In genomic region chr5:135330201-135330600, GRCm38 (mm10) we compare ENCODE assay signal across 30 mouse cellular contexts. TPM values are rescaled to one million over a fixed set of nuclear protein-coding genes. Genes with fewer than 3 reads are reported as not detected.
DNase-seq lines count a peak whose midpoint lies in the region; ATAC-seq and TF ChIP-seq lines count a peak whose summit lies in the region.
"Had no signal": no experiment of that assay in that cellular context is flagged by ENCODE, and none has a peak within 500 bp of the region (broad histone marks: within the 10 kb centered on the region; RNA-seq: fewer than 3 reads in every experiment).

No protein-coding gene starts in this region.

- 86% methylated on average over 5 of the region's 5 CpGs for WGBS in heart, embryonic 10.5 days
- 92% methylated on average over 5 of the region's 5 CpGs for WGBS in intestine, embryonic 14.5 days
- WGBS in intestine, postnatal 0 days = 84% methylated on average over 5 of the region's 5 CpGs
- 86% methylated on average over 5 of the region's 5 CpGs for WGBS in midbrain, embryonic 10.5 days
- WGBS in midbrain, embryonic 13.5 days = 85% methylated on average over 5 of the region's 5 CpGs

- no peak for TF ChIP-seq CTCF in intestine, postnatal 0 days (IDR thresholded peaks at IDR 0.05; ENCODE audit: low read depth)

- no peaks in the 10 kb centered on the region for H3K27me3 ChIP-seq in heart, embryonic 10.5 days (ENCODE audit: insufficient read depth, poor library complexity, severe bottlenecking)
- H3K27me3 ChIP-seq in intestine, embryonic 14.5 days (replicated peaks; ENCODE audit: control insufficient read depth, insufficient read depth, low read length) = no peaks in the 10 kb centered on the region
- H3K27me3 ChIP-seq in intestine, postnatal 0 days (replicated peaks; ENCODE audit: control insufficient read depth, insufficient read depth, low read length) = no peaks in the 10 kb centered on the region
- H3K27me3 ChIP-seq in midbrain, embryonic 10.5 days (ENCODE audit: low read depth, poor library complexity, severe bottlenecking) = no peaks in the 10 kb centered on the region
- no peaks in the 10 kb centered on the region for H3K27me3 ChIP-seq in midbrain, embryonic 13.5 days
- H3K27me3 ChIP-seq: embryonic facial prominence, embryonic 13.5 days; embryonic facial prominence, embryonic 15.5 days; forebrain, embryonic 12.5 days had no signal

- H3K4me1 ChIP-seq in heart, embryonic 10.5 days = peaks cover 9% of the 10 kb centered on the region
- no peaks in the 10 kb centered on the region for H3K4me1 ChIP-seq in intestine, embryonic 14.5 days (replicated peaks; ENCODE audit: control insufficient read depth, insufficient read depth, low read length)
- no peaks in the 10 kb centered on the region for H3K4me1 ChIP-seq in intestine, postnatal 0 days (replicated peaks; ENCODE audit: control insufficient read depth, insufficient read depth, low read length)
- H3K4me1 ChIP-seq in midbrain, embryonic 10.5 days = peaks cover 10% of the 10 kb centered on the region
- no peaks in the 10 kb centered on the region for H3K4me1 ChIP-seq in midbrain, embryonic 13.5 days (replicated peaks)
- H3K4me1 ChIP-seq: embryonic facial prominence, embryonic 13.5 days; embryonic facial prominence, embryonic 15.5 days; forebrain, embryonic 12.5 days had no signal

- no peak overlapping the region for H3K4me2 ChIP-seq in intestine, embryonic 14.5 days (ENCODE audit: low read length)
- no peak overlapping the region for H3K4me2 ChIP-seq in intestine, postnatal 0 days (replicated peaks; ENCODE audit: low read depth)
- no peak overlapping the region for H3K4me2 ChIP-seq in midbrain, embryonic 13.5 days (replicated peaks)
- H3K4me2 ChIP-seq: embryonic facial prominence, embryonic 13.5 days; embryonic facial prominence, embryonic 15.5 days; forebrain, embryonic 12.5 days had no signal

- no peak overlapping the region for H3K9ac ChIP-seq in intestine, embryonic 14.5 days (ENCODE audit: low read length)
- H3K9ac ChIP-seq in intestine, postnatal 0 days (ENCODE audit: low read depth, low read length) = no peak overlapping the region
- H3K9ac ChIP-seq in midbrain, embryonic 13.5 days (replicated peaks) = no peak overlapping the region
- H3K9ac ChIP-seq: embryonic facial prominence, embryonic 13.5 days; embryonic facial prominence, embryonic 15.5 days; forebrain, embryonic 12.5 days had no signal

- H3K9me3 ChIP-seq in heart, embryonic 10.5 days = no peaks in the 10 kb centered on the region
- H3K9me3 ChIP-seq in intestine, embryonic 14.5 days (ENCODE audit: control insufficient read depth, low read length) = no peaks in the 10 kb centered on the region
- H3K9me3 ChIP-seq in intestine, postnatal 0 days (ENCODE audit: control insufficient read depth) = no peaks in the 10 kb centered on the region
- H3K9me3 ChIP-seq in midbrain, embryonic 10.5 days (replicated peaks) = no peaks in the 10 kb centered on the region
- no peaks in the 10 kb centered on the region for H3K9me3 ChIP-seq in midbrain, embryonic 13.5 days
- H3K9me3 ChIP-seq: embryonic facial prominence, embryonic 13.5 days; embryonic facial prominence, embryonic 15.5 days; forebrain, embryonic 10.5 days; forebrain, embryonic 12.5 days had no signal

- H3K27ac ChIP-seq in heart, embryonic 10.5 days = no peak overlapping the region
- no peak overlapping the region for H3K27ac ChIP-seq in intestine, embryonic 14.5 days (ENCODE audit: low read depth)
- no peak overlapping the region for H3K27ac ChIP-seq in intestine, postnatal 0 days (ENCODE audit: low read depth, low read length)
- no peak overlapping the region for H3K27ac ChIP-seq in midbrain, embryonic 10.5 days (replicated peaks)
- no peak overlapping the region for H3K27ac ChIP-seq in midbrain, embryonic 13.5 days
- H3K27ac ChIP-seq: embryonic facial prominence, embryonic 13.5 days; embryonic facial prominence, embryonic 15.5 days; forebrain, embryonic 10.5 days; forebrain, embryonic 12.5 days had no signal

- peak; percentile 30 for DNase-seq in heart, embryonic 10.5 days (ENCODE audit: low spot score)
- DNase-seq in heart, adult 18-20 months = no peak
- peak; percentile 10 for DNase-seq in intestine, embryonic 14.5 days (ENCODE audit: low spot score)
- peak; percentile 7 for DNase-seq in midbrain, embryonic 10.5 days (ENCODE audit: low spot score)
- DNase-seq in urinary bladder, postnatal 4 days (ENCODE audit: low spot score in 2 of 2) = peak; percentile 13 to 50
- DNase-seq in urinary bladder, adult 2 months (ENCODE audit: low spot score) = no peak
- DNase-seq: adrenal gland, adult 2 months; adrenal gland, postnatal 10 days; adrenal gland, postnatal 25 days; cerebellum, adult 11 months; cerebellum, adult 18-20 months; cerebellum, adult 8-10 months; cerebellum, adult 9-11 months; cerebellum, postnatal 14 days; cerebellum, postnatal 36 days; embryo, embryonic 11 days had no signal

- ATAC-seq in intestine, embryonic 14.5 days (replicated peaks; ENCODE audit: low FRiP score, low TSS enrichment, low read depth) = no peak
- no peak for ATAC-seq in intestine, postnatal 0 days
- ATAC-seq in midbrain, embryonic 13.5 days = no peak
- ATAC-seq: forebrain, embryonic 14.5 days had no signal

- H3K36me3 ChIP-seq in heart, embryonic 10.5 days = no peaks in the 10 kb centered on the region
- no peaks in the 10 kb centered on the region for H3K36me3 ChIP-seq in intestine, embryonic 14.5 days (ENCODE audit: control insufficient read depth, insufficient read depth, low read length)
- no peaks in the 10 kb centered on the region for H3K36me3 ChIP-seq in intestine, postnatal 0 days (ENCODE audit: control insufficient read depth, insufficient read depth)
- no peaks in the 10 kb centered on the region for H3K36me3 ChIP-seq in midbrain, embryonic 10.5 days
- no peaks in the 10 kb centered on the region for H3K36me3 ChIP-seq in midbrain, embryonic 13.5 days
- H3K36me3 ChIP-seq: embryonic facial prominence, embryonic 13.5 days; embryonic facial prominence, embryonic 15.5 days; forebrain, embryonic 10.5 days; forebrain, embryonic 12.5 days had no signal

- H3K4me3 ChIP-seq in heart, embryonic 10.5 days = no peak overlapping the region
- no peak overlapping the region for H3K4me3 ChIP-seq in intestine, embryonic 14.5 days (ENCODE audit: low read depth, low read length)
- no peak overlapping the region for H3K4me3 ChIP-seq in intestine, postnatal 0 days (ENCODE audit: low read depth, low read length)
- H3K4me3 ChIP-seq in midbrain, embryonic 10.5 days = no peak overlapping the region
- no peak overlapping the region for H3K4me3 ChIP-seq in midbrain, embryonic 13.5 days (replicated peaks)
- H3K4me3 ChIP-seq: embryonic facial prominence, embryonic 13.5 days; embryonic facial prominence, embryonic 15.5 days; erythroblast, embryonic 14.5 days; forebrain, embryonic 10.5 days; forebrain, embryonic 12.5 days had no signal

RNA-seq across cellular contexts. Expression of gene Fkbp6, which starts 19.6 kb away (rescaled TPM):
- 0.15 and 0.21 TPM in 2 replicates for polyA plus RNA-seq in heart, embryonic 10.5 days (2016; fragmentation: Nextera tagmentation; extraction: Ambion mirVana)
- total RNA-seq in heart, adult 18-20 months (2021) = under 1 TPM; 0.36 to 0.57 TPM
- 0.19 TPM in 2 replicates for polyA plus RNA-seq in intestine, embryonic 14.5 days (2014; fragmentation: Nextera tagmentation; extraction: Ambion mirVana)
- 0.12 and 0.34 TPM in 2 replicates for polyA plus RNA-seq in intestine, postnatal 0 days (2015; fragmentation: Nextera tagmentation; extraction: Ambion mirVana)
- 0.11 TPM in 1 of 2 replicates, not detected in the other for polyA plus RNA-seq in midbrain, embryonic 10.5 days (2016; fragmentation: Nextera tagmentation; extraction: Ambion mirVana)
- 0.28 TPM in 1 of 2 replicates, not detected in the other for polyA plus RNA-seq in midbrain, embryonic 13.5 days (2015; fragmentation: Nextera tagmentation; extraction: Ambion mirVana)
- polyA plus RNA-seq in urinary bladder, adult 2 months (2012; rRNA removed) = not detected in 2 replicates
- total RNA-seq: adrenal gland, adult 2 months; common myeloid progenitor, adult 5-6 weeks had no signal
- polyA plus RNA-seq: adrenal gland, adult 2 months; C2C12; embryonic facial prominence, embryonic 11.5 days; embryonic facial prominence, embryonic 13.5 days; embryonic facial prominence, embryonic 15.5 days; erythroblast, embryonic 14.5 days; forebrain, embryonic 14.5 days had no signal

RNA-seq across cellular contexts. Expression of gene Trim50, which starts 22.9 kb away (rescaled TPM):
- not detected in 2 replicates for polyA plus RNA-seq in heart, embryonic 10.5 days (2016; fragmentation: Nextera tagmentation; extraction: Ambion mirVana)
- total RNA-seq in heart, adult 18-20 months (2021) = under 1 TPM in 1 of 2 experiments, not detected in 1; 0.40 TPM
- not detected in 2 replicates for polyA plus RNA-seq in intestine, embryonic 14.5 days (2014; fragmentation: Nextera tagmentation; extraction: Ambion mirVana)
- polyA plus RNA-seq in intestine, postnatal 0 days (2015; fragmentation: Nextera tagmentation; extraction: Ambion mirVana) = 0.24 and 0.30 TPM in 2 replicates
- polyA plus RNA-seq in midbrain, embryonic 10.5 days (2016; fragmentation: Nextera tagmentation; extraction: Ambion mirVana) = not detected in 2 replicates
- 0.11 TPM in 1 of 2 replicates, not detected in the other for polyA plus RNA-seq in midbrain, embryonic 13.5 days (2015; fragmentation: Nextera tagmentation; extraction: Ambion mirVana)
- not detected in 2 replicates for polyA plus RNA-seq in urinary bladder, adult 2 months (2012; rRNA removed)
- total RNA-seq: adrenal gland, adult 2 months; adrenal gland, postnatal 10 days; adrenal gland, postnatal 25 days; common myeloid progenitor, adult 5-6 weeks; ES-E14; MEL had no signal
- polyA plus RNA-seq: adrenal gland, adult 2 months; brain, embryonic 14.5 days; C2C12; embryonic facial prominence, embryonic 11.5 days; embryonic facial prominence, embryonic 15.5 days; erythroblast, embryonic 14.5 days; forebrain, embryonic 10.5 days; forebrain, embryonic 12.5 days; forebrain, embryonic 14.5 days had no signal

RNA-seq across cellular contexts. Expression of gene Nsun5, which starts 39.6 kb away (rescaled TPM):
- polyA plus RNA-seq in heart, embryonic 10.5 days (2016; fragmentation: Nextera tagmentation; extraction: Ambion mirVana) = 27.2 and 33.5 TPM in 2 replicates
- total RNA-seq in heart, adult 18-20 months (2021) = 10 to 100 TPM; 17.1 TPM
- 28.8 and 29.2 TPM in 2 replicates for polyA plus RNA-seq in intestine, embryonic 14.5 days (2014; fragmentation: Nextera tagmentation; extraction: Ambion mirVana)
- polyA plus RNA-seq in intestine, postnatal 0 days (2015; fragmentation: Nextera tagmentation; extraction: Ambion mirVana) = 9.8 and 12.0 TPM in 2 replicates
- polyA plus RNA-seq in midbrain, embryonic 10.5 days (2016; fragmentation: Nextera tagmentation; extraction: Ambion mirVana) = 45.2 and 46.0 TPM in 2 replicates
- 30.8 and 33.9 TPM in 2 replicates for polyA plus RNA-seq in midbrain, embryonic 13.5 days (2015; fragmentation: Nextera tagmentation; extraction: Ambion mirVana)
- polyA plus RNA-seq in urinary bladder, adult 2 months (2012; rRNA removed) = 23.9 and 31.5 TPM in 2 replicates

Comparison
In these comparisons a context has a peak if more than half of its experiments do, and no peak if none do; other contexts are left out.
1. DNase-seq: peak in heart, embryonic 10.5 days (single experiment), intestine, embryonic 14.5 days (single experiment), midbrain, embryonic 10.5 days (single experiment) and urinary bladder, postnatal 4 days (2 of 2); none in heart, adult 18-20 months (0 of 2) and urinary bladder, adult 2 months (single experiment).